Mouse (Mus musculus) heart, postnatal 0 days (tissue): Measurements from ENCODE around the gene Ncoa5. TPM values are rescaled to one million over a fixed set of nuclear protein-coding genes. Genes with fewer than 3 reads are reported as not detected.

Experiments used
- ATAC-seq: fragments of 200-750 bp; cut with Nextera tagmentation; 2 replicates; pipeline ENCODE4 v1.8.0; 2017; ENCODE audit warnings: low read depth, moderate number of reproducible peaks, moderate library complexity; ENCODE audit not compliant: insufficient read depth
- DNase-seq: peaks from one replicate; pipeline ENCODE4 v3.0.0-alpha.2; 2016; ENCODE audit warnings: low spot score
- H3K27ac ChIP-seq: fragments of 300-500 bp; sonication (generic); 2 replicates; pipeline ENCODE4 v1.5.1; 2014; ENCODE audit warnings: low read depth, mild to moderate bottlenecking
- H3K27me3 ChIP-seq: fragments of 300-500 bp; sonication (generic); 2 replicates; pipeline ENCODE4 v1.6.1; 2014; ENCODE audit warnings: low read length, mixed read lengths; ENCODE audit not compliant: control insufficient read depth, insufficient read depth
- H3K36me3 ChIP-seq: fragments of 300-500 bp; sonication (generic); replicated peaks from 2 replicates; pipeline ENCODE4 v1.6.1; 2014; ENCODE audit warnings: low read length, mixed read lengths; ENCODE audit not compliant: control insufficient read depth, insufficient read depth
- H3K4me1 ChIP-seq: fragments of 300-500 bp; sonication (generic); 2 replicates; pipeline ENCODE4 v1.6.1; 2014; ENCODE audit warnings: antibody characterized with exemption; ENCODE audit not compliant: control insufficient read depth, insufficient read depth
- H3K4me2 ChIP-seq: fragments of 300-500 bp; sonication (generic); 2 replicates; pipeline ENCODE4 v1.6.1; 2014; ENCODE audit warnings: low read depth, mild to moderate bottlenecking, low read length, moderate library complexity
- H3K4me3 ChIP-seq: fragments of 300-500 bp; sonication (generic); 2 replicates; pipeline ENCODE4 v1.5.1; 2014; ENCODE audit warnings: low read depth, low read length
- H3K9ac ChIP-seq: fragments of 300-500 bp; sonication (generic); replicated peaks from 2 replicates; pipeline ENCODE4 v1.6.1; 2014; ENCODE audit warnings: low read depth, low read length, mixed read lengths
- H3K9me3 ChIP-seq: fragments of 300-500 bp; sonication (generic); replicated peaks from 2 replicates; pipeline ENCODE4 v1.6.1; 2016; ENCODE audit warnings: low read length; ENCODE audit not compliant: control insufficient read depth
- CTCF ChIP-seq: IDR thresholded peaks from 2 replicates; pipeline ENCODE4 v1.5.1; 2016; ENCODE audit warnings: antibody characterized with exemption, control low read depth, low read depth
- EP300 ChIP-seq: IDR thresholded peaks from 2 replicates; pipeline ENCODE4 v1.6.1; 2016; ENCODE audit warnings: antibody characterized with exemption, low read depth
- WGBS: fragments of 180-500 bp; shearing (Covaris S2); extraction: QIAGEN DNeasy Blood & Tissue Kit; methylation state at CpG from one replicate; pipeline ENCODE4 v1.1.7; 2014; 5-methylcytosine and 5-hydroxymethylcytosine counted together
- polyA plus RNA-seq: library from polyadenylated mRNA; unstranded; fragments of >200 nt; fragmentation: Nextera tagmentation; extraction: Ambion mirVana; gene quantifications from 2 replicates; pipeline ENCODE4 v1.2.1, GENCODE M21; 2015
- total RNA-seq: library from RNA; depleted of rRNA; stranded (reverse); fragments of >200 nt; gene quantifications from 2 replicates; pipeline ENCODE4 v1.2.3, GENCODE M21; 2014; ENCODE audit warnings: low replicate concordance

Ncoa5 gene
- total and polyA plus RNA-seq, 2 experiments from 2014 or later = 20.8 to 30.7 TPM

DNA sequence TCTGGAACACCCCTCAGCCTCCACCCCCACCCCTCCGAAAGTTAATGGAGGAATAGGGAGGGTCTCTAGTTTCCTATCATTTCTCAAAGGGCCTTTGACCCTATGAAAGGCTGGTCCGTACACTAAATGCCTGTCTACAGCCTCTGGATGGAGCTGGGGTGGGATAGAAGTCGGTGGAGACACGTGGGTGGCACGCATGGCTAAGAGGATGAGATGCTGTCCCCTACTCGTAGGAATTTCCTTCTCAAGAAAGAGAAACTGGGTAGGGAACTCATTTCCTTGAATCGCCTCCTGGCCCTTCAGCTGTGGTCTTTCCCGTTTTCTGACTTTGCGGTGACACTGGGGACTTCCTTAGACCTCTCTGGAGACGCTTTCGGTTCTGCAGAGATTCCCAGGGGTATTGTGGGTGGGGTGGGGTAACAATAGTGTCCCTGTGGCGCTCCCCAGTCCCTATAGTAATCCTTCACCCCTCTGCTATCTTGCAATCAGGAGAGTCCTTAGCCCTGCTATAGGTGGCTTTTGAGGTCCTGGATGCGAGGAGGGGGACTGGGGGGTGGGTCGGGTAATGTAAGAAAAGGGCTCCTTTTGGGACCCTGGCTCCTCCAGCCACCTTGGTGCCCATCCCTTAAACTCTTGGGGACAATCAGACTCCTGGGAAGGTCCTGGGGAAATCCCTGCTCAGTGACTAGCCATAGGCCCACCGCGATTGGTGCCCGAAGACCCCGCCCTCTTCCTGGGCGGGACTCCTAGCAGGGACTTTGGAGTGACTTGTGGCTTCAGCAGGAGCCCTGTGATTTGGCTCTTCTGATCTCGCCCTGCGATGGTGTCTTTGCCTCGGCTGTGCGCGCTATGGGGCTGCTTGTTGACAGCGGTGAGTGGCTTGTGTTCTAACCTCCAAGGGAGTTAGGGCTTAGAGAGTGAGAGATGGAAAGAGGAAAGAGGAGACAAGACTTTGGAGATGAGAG, 20.5 kb upstream of the Ncoa5 start, which contains the start of gene Cd40:
Cd40 (plus strand) TSS at position 740 of the 965 bp plus-strand sequence.
- Histone ChIP-seq H3K9me3 (0 out of 2 replicates have a peak, but pooled peaks cover 5% of the 10 kb centered on the region), H3K4me2 (peak within 1 kb of the TSS; percentile 62), H3K4me1 (peaks cover 7% of the 10 kb centered on the region), H3K36me3 (no peaks in the 10 kb centered on the region), H3K4me3 (peak within 1 kb of the TSS; percentile 37), H3K27me3 (peaks cover 17% of the 10 kb centered on the region; the same call in 1 of the 2 replicates), H3K27ac (no peak within 1 kb of the TSS), H3K9ac (peak within 1 kb of the TSS; percentile 45; the same call in 1 of the 2 replicates)
- DNase-seq (peak; percentile 43), ATAC-seq (peak; percentile 87)
- 11% methylated on average over 25 of the region's 25 CpGs for WGBS
- no peak for TF ChIP-seq CTCF
- TF ChIP-seq EP300 = no peak

GRCm38 (mm10) chr2:165051566-165051965, 16.9 kb upstream of the Ncoa5 start:
- TF ChIP-seq CTCF = no peak
- no peak for TF ChIP-seq EP300
- Histone ChIP-seq H3K4me3 (no peak overlapping the region), H3K9ac (no peak overlapping the region), H3K27me3 (peaks cover 21% of the 10 kb centered on the region; the same call in 1 of the 2 replicates), H3K27ac (no peak overlapping the region), H3K36me3 (no peaks in the 10 kb centered on the region), H3K4me2 (no peak overlapping the region), H3K9me3 (0 out of 2 replicates have a peak, but pooled peaks cover 5% of the 10 kb centered on the region), H3K4me1 (peaks cover 7% of the 10 kb centered on the region)
- ATAC-seq (no peak), DNase-seq (no peak)
- 36% methylated on average over 11 of the region's 11 CpGs for WGBS

DNA sequence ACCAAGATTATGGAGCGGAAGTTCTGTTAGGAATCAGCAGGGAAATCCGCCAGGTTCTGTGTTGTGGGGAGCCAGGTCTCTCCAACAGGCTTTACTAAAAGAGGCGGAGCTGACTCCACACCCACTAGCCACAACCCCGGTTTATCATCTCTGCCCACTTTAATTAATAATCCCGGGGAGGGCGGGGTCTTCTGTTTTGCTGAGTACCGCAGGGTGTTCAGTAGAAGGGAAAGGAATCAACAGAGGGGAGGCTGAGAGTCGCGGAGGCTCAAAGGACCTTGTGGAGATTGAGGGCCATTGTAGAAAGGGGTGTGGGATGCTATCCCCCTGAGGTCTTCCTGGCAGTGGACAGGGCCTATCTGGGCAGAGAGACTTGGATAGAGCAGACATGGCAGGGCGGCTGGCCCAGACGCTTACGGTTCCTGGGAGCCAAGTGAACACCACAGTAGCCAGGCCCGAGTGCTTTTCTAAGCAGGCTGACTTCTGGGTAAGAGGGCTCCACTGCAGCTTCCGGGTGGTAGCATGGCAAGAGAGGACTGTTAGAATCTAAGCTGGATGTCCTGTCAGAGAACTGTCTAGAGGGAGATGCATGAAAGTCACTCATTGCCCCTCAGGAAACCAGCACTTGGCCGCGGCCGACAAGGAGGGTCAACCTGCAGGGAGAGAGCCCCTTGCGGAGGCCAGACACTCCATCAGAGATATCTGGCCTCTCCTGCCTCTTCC, 16.3 kb upstream of the Ncoa5 start:
- DNase-seq (no peak), ATAC-seq (no peak)
- Histone ChIP-seq H3K27ac (no peak overlapping the region), H3K4me3 (no peak overlapping the region), H3K4me2 (no peak overlapping the region), H3K27me3 (0 out of 2 replicates have a peak, but pooled peaks cover 21% of the 10 kb centered on the region), H3K9me3 (0 out of 2 replicates have a peak, but pooled peaks cover 5% of the 10 kb centered on the region), H3K4me1 (peaks cover 7% of the 10 kb centered on the region), H3K36me3 (no peaks in the 10 kb centered on the region), H3K9ac (no peak overlapping the region)
- no peak for TF ChIP-seq EP300
- TF ChIP-seq CTCF = no peak
- 66% methylated on average over 18 of the region's 18 CpGs for WGBS

DNA sequence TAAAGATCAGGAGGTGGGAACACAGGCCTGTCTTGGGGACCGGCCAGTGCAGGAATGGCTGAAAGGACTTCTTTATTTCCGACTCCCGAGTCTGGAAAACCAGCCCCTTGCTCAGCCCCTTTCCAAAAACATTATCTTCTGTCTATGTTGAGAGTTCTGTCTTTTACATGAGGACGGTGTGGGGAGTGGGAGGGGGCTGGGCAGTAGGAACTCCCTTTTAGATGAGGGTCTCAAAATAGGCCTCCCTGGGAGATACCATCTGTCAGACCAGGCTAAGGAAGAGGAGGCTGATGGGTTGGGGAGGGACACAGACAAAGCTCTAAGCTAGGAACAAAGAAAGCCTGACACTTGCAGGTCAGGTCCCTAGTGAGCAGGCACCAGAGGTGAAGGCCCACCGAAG, 14.4 kb upstream of the Ncoa5 start:
- Histone ChIP-seq H3K4me2 (no peak overlapping the region), H3K27ac (no peak overlapping the region), H3K27me3 (0 out of 2 replicates have a peak, but pooled peaks cover 10% of the 10 kb centered on the region), H3K9ac (no peak overlapping the region), H3K4me1 (no peaks in the 10 kb centered on the region), H3K36me3 (no peaks in the 10 kb centered on the region), H3K9me3 (0 out of 2 replicates have a peak, but pooled peaks cover 4% of the 10 kb centered on the region), H3K4me3 (no peak overlapping the region)
- 50% methylated on average over 5 of the region's 5 CpGs for WGBS
- TF ChIP-seq EP300 (no peak), CTCF (no peak)
- DNase-seq = no peak
- no peak for ATAC-seq

DNA sequence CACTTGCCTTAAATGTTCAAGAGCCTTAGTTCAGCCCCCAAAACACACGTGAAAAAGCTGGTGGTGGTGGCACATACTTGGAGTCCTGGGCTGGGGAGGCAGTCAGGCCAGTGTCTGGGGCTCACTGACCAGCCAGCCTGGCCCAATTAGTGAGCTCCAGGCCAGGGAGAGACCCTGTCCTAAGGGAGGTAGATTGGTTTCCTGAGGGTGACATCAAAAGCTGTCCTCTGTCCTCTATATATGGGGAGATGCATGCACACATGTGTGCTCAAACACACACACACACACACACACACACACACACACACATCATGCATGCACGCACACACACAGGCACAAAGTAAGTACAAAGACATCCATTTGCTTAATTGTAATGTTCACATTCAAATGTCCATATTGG, 9.1 kb upstream of the Ncoa5 start:
- Histone ChIP-seq H3K4me2 (no peak overlapping the region), H3K9me3 (no peaks in the 10 kb centered on the region), H3K27me3 (0 out of 2 replicates have a peak, but pooled peaks cover under 1% of the 10 kb centered on the region), H3K4me1 (no peaks in the 10 kb centered on the region), H3K27ac (no peak overlapping the region), H3K36me3 (no peaks in the 10 kb centered on the region), H3K9ac (no peak overlapping the region), H3K4me3 (no peak overlapping the region)
- 61% methylated on average over 2 of the region's 2 CpGs for WGBS
- no peak for DNase-seq
- ATAC-seq = no peak
- TF ChIP-seq CTCF (no peak), EP300 (no peak)
